Mouse (Mus musculus) kidney, postnatal 0 days (tissue): ENCODE results near the gene Gm10799. TPM values are rescaled to one million over a fixed set of nuclear protein-coding genes. Genes with fewer than 3 reads are reported as not detected.
A peak's percentile ranks its signal among the peaks of the same experiment; 100 is the strongest.

Source experiments
- ATAC-seq: fragments of 200-750 bp; cut with Nextera tagmentation; replicated peaks from 2 replicates; pipeline ENCODE4 v1.8.0; 2017; ENCODE audit warnings: low read depth, moderate number of reproducible peaks, moderate TSS enrichment, moderate library complexity; ENCODE audit not compliant: low FRiP score
- DNase-seq: peaks from one replicate; pipeline ENCODE4 v3.0.0-alpha.2; 2016; ENCODE audit warnings: low spot score
- H3K27ac ChIP-seq: fragments of 300-500 bp; sonication (generic); 2 replicates; pipeline ENCODE4 v1.5.1; 2014; ENCODE audit warnings: mild to moderate bottlenecking
- H3K27me3 ChIP-seq: fragments of 300-500 bp; sonication (generic); 2 replicates; pipeline ENCODE4 v1.6.1; 2014; ENCODE audit warnings: low read length, mixed read lengths; ENCODE audit not compliant: insufficient read depth
- H3K36me3 ChIP-seq: fragments of 300-500 bp; sonication (generic); 2 replicates; pipeline ENCODE4 v1.6.1; 2014; ENCODE audit warnings: low read length, mixed read lengths; ENCODE audit not compliant: insufficient read depth
- H3K4me1 ChIP-seq: fragments of 300-500 bp; sonication (generic); replicated peaks from 2 replicates; pipeline ENCODE4 v1.6.1; 2014; ENCODE audit warnings: antibody characterized with exemption, low read length, mixed read lengths; ENCODE audit not compliant: insufficient read depth
- H3K4me2 ChIP-seq: fragments of 300-500 bp; sonication (generic); 2 replicates; pipeline ENCODE4 v1.6.1; 2014; ENCODE audit warnings: mild to moderate bottlenecking, low read length, moderate library complexity, mixed read lengths
- H3K4me3 ChIP-seq: fragments of 300-500 bp; sonication (generic); replicated peaks from 2 replicates; pipeline ENCODE4 v1.5.1; 2014; ENCODE audit warnings: low read depth, low read length
- H3K9ac ChIP-seq: fragments of 300-500 bp; sonication (generic); 2 replicates; pipeline ENCODE4 v1.6.1; 2014; ENCODE audit warnings: low read depth, low read length
- H3K9me3 ChIP-seq: fragments of 300-500 bp; sonication (generic); replicated peaks from 2 replicates; pipeline ENCODE4 v1.6.1; 2016; ENCODE audit warnings: low read length, inconsistent platforms, mixed read lengths
- CTCF ChIP-seq: IDR thresholded peaks from 2 replicates; pipeline ENCODE4 v1.5.1; 2016; ENCODE audit warnings: antibody characterized with exemption, low read depth, mild to moderate bottlenecking, moderate library complexity
- WGBS: fragments of 180-500 bp; shearing (Covaris S2); extraction: QIAGEN DNeasy Blood & Tissue Kit; methylation state at CpG from one replicate; pipeline ENCODE4 v1.1.7; 2014; 5-methylcytosine and 5-hydroxymethylcytosine counted together
- polyA plus RNA-seq: library from polyadenylated mRNA; unstranded; fragments of >200 nt; fragmentation: Nextera tagmentation; extraction: Ambion mirVana; gene quantifications from 2 replicates; pipeline ENCODE4 v1.2.1, GENCODE M21; 2015

Gm10799 gene
- polyA plus RNA-seq, 1 experiment from 2014 or later: not detected

DNA sequence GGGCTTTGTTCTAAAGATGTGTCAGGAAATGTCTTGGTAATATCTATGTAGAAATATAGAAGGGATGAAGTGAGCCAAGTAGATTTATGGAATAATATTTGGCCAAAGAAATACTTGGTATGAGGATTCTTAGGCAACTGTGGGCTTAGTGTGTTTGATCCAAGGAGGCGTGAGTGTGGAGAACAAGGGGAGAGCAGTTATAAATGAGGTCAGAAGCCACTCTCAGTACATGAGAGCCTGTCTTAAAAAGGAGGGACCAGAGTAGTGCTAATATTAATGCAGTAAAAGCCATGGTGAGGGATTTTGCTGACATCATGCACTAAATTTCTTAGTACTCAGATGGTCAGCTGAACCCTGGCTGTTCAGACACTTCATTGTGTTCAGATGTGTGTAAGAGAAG is 10.0 kb downstream of the Gm10799 start:
- 85% methylated on average over 1 of the region's 1 CpGs for WGBS
- ATAC-seq: no peak

DNA sequence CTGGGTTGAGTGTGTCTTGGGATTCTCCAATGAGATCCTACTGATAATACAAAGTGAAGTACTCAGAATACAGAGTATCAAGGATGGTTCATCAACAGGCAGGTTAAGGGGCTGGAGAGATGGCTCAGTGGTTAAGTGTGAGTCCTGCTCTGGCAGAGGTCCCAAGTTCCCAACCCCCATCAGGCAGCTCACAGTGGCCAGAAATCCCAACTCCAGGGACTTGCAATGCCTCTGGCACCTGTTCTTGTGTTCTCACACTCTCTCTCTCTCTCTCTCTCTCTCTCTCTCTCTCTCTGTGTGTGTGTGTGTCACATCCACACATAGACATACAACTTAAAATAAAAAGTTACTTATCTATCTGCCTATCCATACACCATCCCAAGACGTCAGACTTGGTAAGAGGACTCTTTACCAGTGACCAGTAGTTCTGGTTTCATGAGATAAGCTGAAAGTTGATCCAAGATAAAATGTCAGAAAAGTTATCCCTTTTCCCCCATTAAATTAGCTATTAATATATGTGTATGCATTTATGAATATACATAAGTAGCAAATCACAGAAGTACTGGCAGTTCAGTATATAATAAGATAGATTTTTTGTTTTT is 23.8 kb downstream of the Gm10799 start:
- Histone ChIP-seq H3K4me2 (no peak overlapping the region), H3K4me1 (no peaks in the 10 kb centered on the region), H3K4me3 (no peak overlapping the region), H3K27me3 (no peaks in the 10 kb centered on the region), H3K36me3 (peaks cover 19% of the 10 kb centered on the region; the same call in 1 of the 2 replicates), H3K9ac (no peak overlapping the region), H3K9me3 (no peaks in the 10 kb centered on the region), H3K27ac (peak overlapping the region; percentile 47)
- DNase-seq: no peak
- 0 out of 2 replicates have a peak, but pooled peaks have one; percentile 33 for ATAC-seq
- TF ChIP-seq CTCF: no peak
- 66% methylated on average over 1 of the region's 1 CpGs for WGBS

More for the DNA sequence above, 10.0 kb downstream of the Gm10799 start:
- no peaks in the 10 kb centered on the region for H3K9me3 ChIP-seq
- TF ChIP-seq CTCF: no peak
- H3K4me1 ChIP-seq: no peaks in the 10 kb centered on the region
- H3K36me3 ChIP-seq: peaks cover 27% of the 10 kb centered on the region
- H3K4me3 ChIP-seq: no peak overlapping the region
- no peak overlapping the region for H3K27ac ChIP-seq
- no peaks in the 10 kb centered on the region for H3K27me3 ChIP-seq
- no peak overlapping the region for H3K4me2 ChIP-seq
- H3K9ac ChIP-seq: no peak overlapping the region
- DNase-seq: no peak

DNA sequence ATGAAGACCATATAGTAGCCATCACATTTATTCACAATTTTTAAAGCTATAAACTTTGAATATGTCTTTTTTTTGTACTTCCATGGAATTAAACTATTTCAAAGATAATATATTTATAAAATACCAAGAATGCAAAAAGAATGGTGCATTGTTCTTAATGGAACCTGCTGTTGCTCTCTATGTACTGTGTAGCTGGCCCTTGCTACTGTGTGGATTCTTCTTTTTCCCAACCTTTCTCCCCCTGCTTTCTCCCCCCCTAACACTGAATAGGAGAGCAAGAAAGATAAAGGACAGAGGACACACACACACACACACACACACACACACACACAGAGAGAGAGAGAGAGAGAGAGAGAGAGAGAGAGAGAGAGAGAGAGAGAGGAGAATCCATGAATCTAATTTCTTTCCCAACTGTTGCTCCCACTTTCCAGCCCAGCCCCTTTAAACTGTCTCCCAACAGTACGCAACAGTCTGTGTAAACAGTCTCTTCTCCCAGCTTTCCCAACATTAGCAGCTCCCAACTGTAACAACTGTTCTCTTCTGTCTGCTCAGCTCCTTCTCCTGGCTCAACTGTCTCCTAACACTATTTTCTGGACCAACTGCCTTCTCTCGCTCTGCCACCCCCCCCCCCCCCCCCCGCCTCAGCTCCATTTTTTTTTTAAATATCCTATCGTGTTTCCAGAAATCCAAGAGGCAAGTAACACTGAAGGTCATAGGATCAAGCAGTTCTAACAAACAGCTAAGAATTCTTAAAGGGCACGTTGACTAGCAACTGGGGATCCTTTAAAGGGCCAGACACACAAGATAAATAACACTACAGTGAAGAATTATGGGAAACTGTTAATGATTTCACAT is 24.5 kb downstream of the Gm10799 start:
- peak overlapping the region; percentile 47 for H3K27ac ChIP-seq
- no peaks in the 10 kb centered on the region for H3K9me3 ChIP-seq
- DNase-seq: peak; percentile 64

DNA sequence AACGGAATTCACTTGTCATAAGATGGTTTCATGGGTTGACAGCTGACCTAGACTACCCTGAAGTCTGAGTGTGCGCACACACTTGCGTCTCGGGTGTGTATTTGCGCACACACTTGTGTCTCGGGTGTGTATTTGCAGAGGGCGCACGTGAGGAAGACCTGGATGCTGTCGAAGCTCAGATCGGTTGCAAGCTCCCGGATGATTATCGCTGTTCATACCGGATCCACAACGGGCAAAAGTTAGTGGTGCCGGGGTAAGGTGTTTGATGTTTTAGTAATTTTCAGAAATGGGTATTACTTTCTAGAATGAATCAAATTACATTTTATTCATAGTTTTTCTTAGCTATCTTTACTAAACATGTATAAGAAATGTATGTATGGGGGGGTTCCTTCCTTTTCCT is 25.6 kb downstream of the Gm10799 start:
- Histone ChIP-seq H3K4me2 (no peak overlapping the region), H3K9ac (no peak overlapping the region), H3K27me3 (no peaks in the 10 kb centered on the region), H3K27ac (no peak overlapping the region), H3K4me1 (no peaks in the 10 kb centered on the region), H3K9me3 (no peaks in the 10 kb centered on the region), H3K36me3 (0 out of 2 replicates have a peak, but pooled peaks cover 12% of the 10 kb centered on the region), H3K4me3 (no peak overlapping the region)
- TF ChIP-seq CTCF: no peak
- no peak for ATAC-seq
- WGBS: 96% methylated on average over 15 of the region's 15 CpGs
- no peak for DNase-seq

More for the DNA sequence above, 24.5 kb downstream of the Gm10799 start:
- ATAC-seq: no peak
- no peaks in the 10 kb centered on the region for H3K4me1 ChIP-seq
- H3K4me3 ChIP-seq: no peak overlapping the region
- H3K36me3 ChIP-seq: peaks cover 19% of the 10 kb centered on the region; the same call in 1 of the 2 replicates
- no peak overlapping the region for H3K4me2 ChIP-seq
- no peaks in the 10 kb centered on the region for H3K27me3 ChIP-seq
- TF ChIP-seq CTCF: no peak
- WGBS: 31% methylated on average over 5 of the region's 5 CpGs
- no peak overlapping the region for H3K9ac ChIP-seq

DNA sequence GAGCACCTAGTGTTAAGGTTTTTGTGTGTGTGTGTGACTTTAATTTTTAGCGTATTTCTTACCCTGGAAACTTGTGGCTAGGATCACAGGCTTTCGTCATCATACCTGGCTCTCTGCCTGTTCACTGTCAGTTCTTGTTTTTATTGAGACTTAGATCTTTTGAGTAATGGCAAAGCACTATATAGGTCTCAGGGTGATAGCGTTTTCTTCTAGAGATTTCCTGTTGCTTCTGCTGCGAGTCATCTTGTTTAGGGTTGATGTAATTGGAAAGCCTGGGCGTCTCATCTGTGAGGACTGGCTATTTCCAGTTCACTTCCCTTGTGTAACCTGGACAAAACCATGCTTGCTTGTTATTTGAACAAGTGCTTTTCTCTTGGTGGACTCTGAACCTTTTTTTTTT is 26.7 kb downstream of the Gm10799 start:
- H3K9me3 ChIP-seq: no peaks in the 10 kb centered on the region
- WGBS: 42% methylated on average over 5 of the region's 5 CpGs
- H3K4me1 ChIP-seq: no peaks in the 10 kb centered on the region
- 0 out of 2 replicates have a peak, but pooled peaks have one; percentile 13 for ATAC-seq
- H3K36me3 ChIP-seq: 0 out of 2 replicates have a peak, but pooled peaks cover 19% of the 10 kb centered on the region
- H3K9ac ChIP-seq: no peak overlapping the region
- TF ChIP-seq CTCF: no peak
- H3K4me2 ChIP-seq: no peak overlapping the region
- peak; percentile 71 for DNase-seq
- H3K27ac ChIP-seq: no peak overlapping the region
- H3K4me3 ChIP-seq: no peak overlapping the region
- H3K27me3 ChIP-seq: no peaks in the 10 kb centered on the region

DNA sequence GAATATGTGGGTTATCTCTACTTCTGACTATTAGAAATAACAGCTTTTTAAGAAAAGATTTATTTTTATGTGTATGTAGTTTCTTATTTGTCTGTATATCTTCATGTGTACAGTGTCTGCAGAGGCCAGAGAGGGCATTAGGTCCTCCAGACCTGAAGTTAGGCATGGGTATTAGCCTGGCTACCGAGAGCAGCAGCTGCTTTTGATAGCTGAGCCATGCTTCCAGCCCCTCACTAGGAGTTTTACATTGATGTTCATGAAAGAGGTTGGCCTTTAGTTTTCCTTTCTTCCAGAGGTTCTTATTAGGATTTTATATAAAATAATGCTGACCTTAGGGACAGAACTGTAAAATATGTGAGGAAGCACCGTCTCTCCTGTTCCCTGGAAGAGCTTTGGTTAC is 30.1 kb downstream of the Gm10799 start:
- 0 out of 2 replicates have a peak, but pooled peaks cover 17% of the 10 kb centered on the region for H3K36me3 ChIP-seq
- no peaks in the 10 kb centered on the region for H3K9me3 ChIP-seq
- no peak overlapping the region for H3K27ac ChIP-seq
- ATAC-seq (no peak), DNase-seq (no peak)
- no peak overlapping the region for H3K4me2 ChIP-seq
- no peak for TF ChIP-seq CTCF
- no peak overlapping the region for H3K9ac ChIP-seq
- no peak overlapping the region for H3K4me3 ChIP-seq
- no peaks in the 10 kb centered on the region for H3K27me3 ChIP-seq
- 68% methylated on average over 2 of the region's 2 CpGs for WGBS
- no peaks in the 10 kb centered on the region for H3K4me1 ChIP-seq
